Mouse (Mus musculus): ENCODE results near the gene Golgb1. TPM values are rescaled to one million over a fixed set of nuclear protein-coding genes. Genes with fewer than 3 reads are reported as not detected.

The Golgb1 gene
- total RNA-seq, 1 experiment from 2014 or later = 41.1 TPM

Other genes with a start within 250 kb of the Golgb1 start
- 14.1 and 18.0 TPM in 2 replicates for gene Cd86, start 209.1 kb upstream of the Golgb1 start, total RNA-seq (2017)
- 0.45 and 0.63 TPM in 2 replicates for gene Ildr1, start 181.2 kb upstream of the Golgb1 start, total RNA-seq (2017)
- 46.8 and 70.9 TPM in 2 replicates for gene Slc15a2, start 90.2 kb upstream of the Golgb1 start, total RNA-seq (2017)
- gene Iqcb1, start 46.8 kb upstream of the Golgb1 start, total RNA-seq (2017) = 37.6 and 46.5 TPM in 2 replicates
- gene Eaf2, start 137 bp upstream of the Golgb1 start, total RNA-seq (2017) = not detected in 2 replicates
- 222 and 289 TPM in 2 replicates for gene Hcls1, start 59.8 kb downstream of the Golgb1 start, total RNA-seq (2017)
- gene Fbxo40, start 115.3 kb downstream of the Golgb1 start, total RNA-seq (2017) = 0.25 and 1.6 TPM in 2 replicates
- 17.5 and 19.4 TPM in 2 replicates for gene Polq, start 136.6 kb downstream of the Golgb1 start, total RNA-seq (2017)

All from hematopoietic stem cell, adult 5-6 weeks (primary cell).